Mouse (Mus musculus): Measurements from ENCODE around the gene Pnp. TPM values are rescaled to one million over a fixed set of nuclear protein-coding genes. Genes with fewer than 3 reads are reported as not detected.

Pnp gene
- total RNA-seq (2012; rRNA removed), result 99.3 and 113 TPM in 2 replicates
- total RNA-seq (2014; rRNA removed), result 118 and 128 TPM in 2 replicates
- polyA plus RNA-seq (2012; ENCODE audit: insufficient read length, low read depth), result 65.9 and 80.0 TPM in 2 replicates

DNA sequence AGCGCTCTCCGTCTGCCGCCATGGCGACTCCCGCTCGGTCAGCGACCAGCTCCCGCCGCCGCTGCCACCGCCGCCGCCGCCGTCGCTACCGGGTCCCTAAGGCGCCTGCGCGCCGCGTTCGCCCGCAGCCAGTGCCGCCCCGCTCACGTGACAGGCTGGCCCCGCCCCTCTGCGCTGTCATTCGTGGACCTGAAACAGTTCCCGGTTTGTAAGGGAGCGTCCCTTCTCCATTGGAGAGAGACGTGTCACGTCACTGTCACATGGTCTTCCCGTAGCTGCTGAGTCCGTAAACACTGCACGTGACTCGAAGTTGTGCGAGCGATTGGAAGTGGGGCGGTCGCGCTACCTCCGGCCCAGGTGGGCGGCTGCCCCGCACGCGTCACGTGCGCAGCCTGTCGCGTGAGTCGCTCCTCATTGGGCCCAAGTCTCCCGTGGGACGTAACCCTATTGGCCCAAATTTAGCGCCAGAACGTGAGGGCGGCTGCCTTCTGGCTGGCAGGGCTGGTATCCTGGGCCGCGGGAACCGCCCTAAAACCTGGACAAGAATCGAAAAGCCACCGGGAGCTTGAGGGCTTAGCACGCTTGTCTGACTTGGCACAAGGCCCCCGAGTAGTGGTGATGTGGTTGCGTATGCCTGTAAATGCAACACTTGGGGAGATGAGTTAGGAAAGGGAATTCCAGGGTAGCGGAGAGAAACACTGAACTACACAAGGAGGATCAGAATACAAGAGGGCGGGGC lies at the start of gene Pnp, which contains the start of gene Pip4p1:
Gene Pnp, plus strand, starts transcription at position 329 of the 739 bp plus-strand sequence.
Gene Pip4p1, minus strand, starts transcription at position 103 of the 739 bp plus-strand sequence.
- peak within 1 kb of the TSS; percentile 90 for H3K27ac ChIP-seq (ENCODE audit: insufficient read depth, low read depth)
- DNase-seq (ENCODE audit: extremely low read depth), result peak; percentile 99
- H3K9me3 ChIP-seq (replicated peaks; ENCODE audit: low read length), result no peaks in the 10 kb centered on the region
- H3K36me3 ChIP-seq (replicated peaks in 1 of 2; ENCODE audit: control insufficient read depth in 1 of 2, insufficient read depth in 1 of 2, low read length in 1 of 2), result peaks cover 35 to 59% of the 10 kb centered on the region in 2 experiments
- no peaks in the 10 kb centered on the region for H3K27me3 ChIP-seq (replicated peaks)
- peaks cover 0 to 49% of the 10 kb centered on the region in 2 experiments; a peak in 2 of 4 replicates for H3K4me1 ChIP-seq (ENCODE audit: control insufficient read depth in 1 of 2, insufficient read depth in 2 of 2)
- in situ Hi-C loops (cut with MboI; ENCODE audit: low pct_ligation_motif_present, low pct_unique_long_range_greater_than_20kb, low sequenced_read_pairs), result loop anchor here (5.0 to 10.0 kb wide), 2 partner anchors 124 to 134 kb away; partner anchors contain the start of genes Ccnb1ip1 and Parp2
- H3K9ac ChIP-seq (ENCODE audit: insufficient read depth, low read depth), result peak within 1 kb of the TSS; percentile 90
- H3K4me3 ChIP-seq (replicated peaks in 1 of 3; ENCODE audit: low read depth in 2 of 3, low read length in 2 of 3, poor library complexity in 1 of 3), result peak within 1 kb of the TSS; percentile 86 to 94 (median 90)
- peaks cover 12% of the 10 kb centered on the region for H3K79me2 ChIP-seq (replicated peaks; ENCODE audit: control insufficient read depth, extremely low read depth, insufficient read depth, poor library complexity, severe bottlenecking)
- TF ChIP-seq SMC3 (IDR thresholded peaks at IDR 0.05; ENCODE audit: low read depth, low read length) (no peak), NRF1 (IDR thresholded peaks at IDR 0.05; ENCODE audit: low read depth, low read length) (peak; percentile 88), ZMIZ1 (IDR thresholded peaks at IDR 0.05; ENCODE audit: low read depth, low read length) (peak; percentile 84), USF1 (IDR thresholded peaks at IDR 0.05; ENCODE audit: low read depth, low read length) (peak; percentile 96), PAX5 (IDR thresholded peaks at IDR 0.05; ENCODE audit: low read length) (no peak), ETS1 (conservative IDR thresholded peaks at IDR 0.05; ENCODE audit: low read depth, low read length) (peak; percentile 95), ZNF384 (IDR thresholded peaks at IDR 0.05; ENCODE audit: low read depth, low read length) (no peak), ELF1 (IDR thresholded peaks at IDR 0.05; ENCODE audit: low read depth, low read length) (peak; percentile 84), NELFE (IDR thresholded peaks at IDR 0.05; ENCODE audit: low read depth, low read length) (peak; percentile 62), HCFC1 (IDR thresholded peaks at IDR 0.05; ENCODE audit: low read depth, low read length) (peak; percentile 68), ZC3H11A (IDR thresholded peaks at IDR 0.05; ENCODE audit: low read depth, low read length) (no peak), BHLHE40 (IDR thresholded peaks at IDR 0.05; ENCODE audit: low read depth, low read length) (peak; percentile 100), RCOR1 (conservative IDR thresholded peaks at IDR 0.05; ENCODE audit: low read depth, low read length) (no peak; the same call in none of the 2 replicates), CTCF (conservative IDR thresholded peaks at IDR 0.05 in 1 of 2, IDR thresholded peaks at IDR 0.05 in 1 of 2; ENCODE audit: low read depth in 2 of 2, low read length in 2 of 2) (no peak), POLR2A (IDR thresholded peaks at IDR 0.05; ENCODE audit: low read depth, low read length) (peak; percentile 64; the same call in 1 of the 2 replicates), MYC (IDR thresholded peaks at IDR 0.05; ENCODE audit: low read depth, low read length) (peak; percentile 92; the same call in 1 of the 2 replicates), USF2 (conservative IDR thresholded peaks at IDR 0.05; ENCODE audit: low read depth, low read length) (peak; percentile 98), TBP (conservative IDR thresholded peaks at IDR 0.05; ENCODE audit: low read depth, low read length) (0 out of 2 replicates have a peak, but pooled peaks have one; percentile 29), IRF4 (IDR thresholded peaks at IDR 0.05; ENCODE audit: low read depth, low read length) (peak; percentile 78), MAFK (IDR thresholded peaks at IDR 0.05; ENCODE audit: insufficient replicate concordance, low read length) (no peak; the same call in 1 of the 2 replicates), MXI1 (IDR thresholded peaks at IDR 0.05; ENCODE audit: low read depth, low read length) (peak; percentile 96), KAT2A (IDR thresholded peaks at IDR 0.05; ENCODE audit: insufficient replicate concordance, low read length) (0 out of 2 replicates have a peak, but pooled peaks have one; percentile 34), POLR2AphosphoS2 (IDR thresholded peaks at IDR 0.05; ENCODE audit: low read depth, low read length) (no peak; the same call in none of the 2 replicates), MAX (IDR thresholded peaks at IDR 0.05; ENCODE audit: low read length) (peak; percentile 100), TCF12 (IDR thresholded peaks at IDR 0.05; ENCODE audit: low read depth, low read length) (peak; percentile 84), SIN3A (IDR thresholded peaks at IDR 0.05; ENCODE audit: low read length) (peak; percentile 95), MEF2A (IDR thresholded peaks at IDR 0.05; ENCODE audit: borderline replicate concordance, low read depth, low read length) (peak; percentile 84), CHD2 (IDR thresholded peaks at IDR 0.05; ENCODE audit: low read length) (peak; percentile 72), GABPA (IDR thresholded peaks at IDR 0.05; ENCODE audit: insufficient replicate concordance, low read depth, low read length) (peak; percentile 31; the same call in 1 of the 2 replicates)
- peak within 1 kb of the TSS; percentile 86 for H3K4me2 ChIP-seq (ENCODE audit: insufficient read depth, low read depth, poor library complexity, severe bottlenecking)
- dilution Hi-C loops (cut with MboI; ENCODE audit: extremely low pct_ligation_motif_present, extremely low pct_unique_long_range_greater_than_20kb, low sequenced_read_pairs), result no loop called here
